Mouse (Mus musculus) erythroblast, embryonic 14.5 days (primary cell): Measurements from ENCODE around the gene Tead1.

Source experiments
- GATA1 ChIP-seq: IDR thresholded peaks from 2 replicates; pipeline ENCODE4 v1.6.1; 2012; ENCODE audit warnings: low read length, inconsistent platforms, mixed read lengths
- TAL1 ChIP-seq: IDR thresholded peaks from 3 replicates; pipeline ENCODE4 v1.6.1; 2012; ENCODE audit warnings: low read length, inconsistent platforms, mixed read lengths

- TF ChIP-seq GATA1: no peak
- no peak for TF ChIP-seq TAL1
Observed at GRCm38 (mm10) chr7:112823621-112824020, 144.5 kb downstream of the Tead1 start.
